Mouse (Mus musculus) heart, adult 10 weeks (tissue): Measurements from ENCODE around the gene Sema3c. TPM values are rescaled to one million over a fixed set of nuclear protein-coding genes. Genes with fewer than 3 reads are reported as not detected.

ENCODE experiments used
- polyA plus RNA-seq: library from polyadenylated mRNA; stranded (reverse); fragments of 350-450 nt; fragmentation: Illumina TruSeq; extraction: RNeasy Lipid Tissue Mini Kit (QIAGEN cat#74804); gene quantifications from one replicate; pipeline ENCODE4 v1.2.3, GENCODE M21; 2014; ENCODE audit warnings: low read depth, low replicate concordance

Gene Sema3c
- polyA plus RNA-seq, result 8.3 TPM

DNA sequence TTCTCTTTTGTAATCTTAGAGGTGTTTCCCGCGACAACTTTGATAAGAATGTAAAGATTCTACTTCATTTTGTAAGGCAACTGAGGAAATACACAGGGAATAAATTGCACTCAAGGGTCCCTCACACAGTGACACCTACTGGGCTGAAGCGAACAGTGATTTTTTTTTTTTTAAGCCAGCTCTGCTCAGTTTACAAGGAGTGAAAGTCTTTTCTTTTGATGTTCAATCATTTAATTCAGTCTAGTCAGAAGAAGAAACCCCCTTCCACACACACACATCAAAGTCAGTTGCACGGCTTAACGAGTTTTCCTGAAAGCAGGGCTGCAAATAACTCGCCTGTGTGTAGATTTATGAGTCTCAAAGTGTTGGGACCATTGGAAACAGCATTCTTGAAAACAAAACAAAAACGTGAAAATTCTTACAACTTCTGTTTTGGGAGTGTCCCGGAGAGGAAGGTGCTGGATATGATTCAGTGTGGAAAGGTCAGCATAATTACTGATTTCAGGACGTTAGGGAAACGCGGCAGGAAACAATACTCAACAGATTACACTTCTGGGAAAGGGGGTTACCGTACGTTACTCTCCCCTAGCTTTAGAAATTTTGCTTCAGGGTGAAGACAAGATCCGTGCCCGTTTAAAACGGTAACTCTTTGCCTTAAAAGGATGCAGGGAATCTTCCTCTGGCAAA, at the start of gene Sema3c:
Gene Sema3c, plus strand, starts transcription at position 588 of the 687 bp plus-strand sequence.

Other genes with a start within 250 kb of the Sema3c start
- gene Speer4f2, start 201.1 kb upstream of the Sema3c start, polyA plus RNA-seq, result not detected
- gene Speer4f1, start 98.2 kb upstream of the Sema3c start, polyA plus RNA-seq, result not detected